Mouse (Mus musculus): ENCODE results near the gene Hsh2d.

Gene Hsh2d

GRCm38 (mm10) chr8:72187793-72188331, 1.6 kb upstream of the Hsh2d start:
- no peak for DNase-seq (ENCODE audit: low read depth, low spot score)

- DNase-seq (ENCODE audit: low read depth, low spot score), result no peak
These were observed 739 bp downstream of the Hsh2d start for GRCm38 (mm10) chr8:72190215-72190539.

GRCm38 (mm10) chr8:72192065-72192464, 2.6 kb downstream of the Hsh2d start:
- DNase-seq (ENCODE audit: low read depth, low spot score), result no peak

- no peak for DNase-seq (ENCODE audit: low read depth, low spot score)
These were observed 8.6 kb downstream of the Hsh2d start for GRCm38 (mm10) chr8:72197997-72198396.

GRCm38 (mm10) chr8:72208582-72208981, 19.1 kb downstream of the Hsh2d start:
- no peak for DNase-seq (ENCODE audit: low read depth, low spot score)

- DNase-seq (ENCODE audit: low read depth, low spot score), result no peak
These were observed 20.8 kb downstream of the Hsh2d start for GRCm38 (mm10) chr8:72210222-72210621.

GRCm38 (mm10) chr8:72210710-72211109, 21.3 kb downstream of the Hsh2d start:
- DNase-seq (ENCODE audit: low read depth, low spot score), result no peak

GRCm38 (mm10) chr8:72211846-72212245, 22.4 kb downstream of the Hsh2d start:
- no peak for DNase-seq (ENCODE audit: low read depth, low spot score)

- DNase-seq (ENCODE audit: low read depth, low spot score), result peak; percentile 45
These were observed 23.3 kb downstream of the Hsh2d start, which contains the start of gene Cib3 for GRCm38 (mm10) chr8:72212751-72213150. Gene Cib3 (minus strand): TSS chr8:72212837.

- DNase-seq (ENCODE audit: low read depth, low spot score), result no peak
These were observed 24.1 kb downstream of the Hsh2d start, which contains the start of gene Gm11034 for GRCm38 (mm10) chr8:72213536-72213935. Gene Gm11034 (minus strand): TSS chr8:72213636.

- DNase-seq (ENCODE audit: low read depth, low spot score), result no peak
These were observed 25.6 kb downstream of the Hsh2d start for GRCm38 (mm10) chr8:72215060-72215459.

GRCm38 (mm10) chr8:72215871-72216270, 26.4 kb downstream of the Hsh2d start:
- DNase-seq (ENCODE audit: low read depth, low spot score), result no peak

GRCm38 (mm10) chr8:72218781-72219540, 29.5 kb downstream of the Hsh2d start:
- DNase-seq (ENCODE audit: low read depth, low spot score), result no peak

GRCm38 (mm10) chr8:72219541-72220363, 30.3 kb downstream of the Hsh2d start, which contains the start of gene Fam32a:
Gene Fam32a (plus strand): TSS chr8:72219730.
- peak; percentile 99 for DNase-seq (ENCODE audit: low read depth, low spot score)

GRCm38 (mm10) chr8:72220758-72221157, 31.3 kb downstream of the Hsh2d start:
- DNase-seq (ENCODE audit: low read depth, low spot score), result no peak

GRCm38 (mm10) chr8:72222656-72223055, 33.2 kb downstream of the Hsh2d start:
- DNase-seq (ENCODE audit: low read depth, low spot score), result no peak

- DNase-seq (ENCODE audit: low read depth, low spot score), result peak; percentile 100
These were observed 50.3 kb downstream of the Hsh2d start, which contains the start of gene Ap1m1 for GRCm38 (mm10) chr8:72239499-72240402. Gene Ap1m1 (plus strand): TSS chr8:72240018.

- peak; percentile 11 for DNase-seq (ENCODE audit: low read depth, low spot score)
These were observed 50.9 kb downstream of the Hsh2d start for GRCm38 (mm10) chr8:72240403-72240763.

GRCm38 (mm10) chr8:72240951-72241350, 51.5 kb downstream of the Hsh2d start:
- DNase-seq (ENCODE audit: low read depth, low spot score), result no peak

- peak; percentile 16 for DNase-seq (ENCODE audit: low read depth, low spot score)
These were observed 52.8 kb downstream of the Hsh2d start for GRCm38 (mm10) chr8:72242226-72242625.

- no peak for DNase-seq (ENCODE audit: low read depth, low spot score)
These were observed 55.2 kb downstream of the Hsh2d start for GRCm38 (mm10) chr8:72244610-72245009.

All from brain, adult 2 months (tissue).